Mouse (Mus musculus) CH12.LX (cell line): ENCODE results near the gene Caln1. TPM values are rescaled to one million over a fixed set of nuclear protein-coding genes. Genes with fewer than 3 reads are reported as not detected.

Source experiments
- DNase-seq: peaks from one replicate; pipeline ENCODE4 v3.0.0-alpha.2; 2013; ENCODE audit errors: extremely low read depth
- H3K27ac ChIP-seq: 2 replicates; pipeline ENCODE4 v1.5.1; 2012; ENCODE audit warnings: low read depth, mild to moderate bottlenecking, control low read depth, moderate library complexity; ENCODE audit not compliant: insufficient read depth
- H3K27me3 ChIP-seq: replicated peaks from 2 replicates; pipeline ENCODE3; 2012; ENCODE audit warnings: inconsistent platforms
- H3K36me3 ChIP-seq, 2 experiments: replicated peaks in 1 of 2; 2 replicates each; pipeline versions ENCODE3 to v1.6.1; 2012; ENCODE audit warnings: inconsistent platforms in 1 of 2, low read length in 1 of 2, mild to moderate bottlenecking in 1 of 2, mixed read lengths in 1 of 2, moderate library complexity in 1 of 2; ENCODE audit not compliant: control insufficient read depth in 1 of 2, insufficient read depth in 1 of 2
- H3K4me1 ChIP-seq, 2 experiments: 2 replicates each; pipeline ENCODE4 v1.6.1; 2012; ENCODE audit warnings: inconsistent platforms in 1 of 2, moderate library complexity in 1 of 2; ENCODE audit not compliant: insufficient read depth in 2 of 2, control insufficient read depth in 1 of 2
- H3K4me2 ChIP-seq: 2 replicates; pipeline ENCODE4 v1.6.1; 2012; ENCODE audit warnings: low read depth, mild to moderate bottlenecking, control low read depth; ENCODE audit not compliant: poor library complexity, insufficient read depth, severe bottlenecking
- H3K4me3 ChIP-seq, 3 experiments: fragments of 150-350 bp in 1 of 3; sonication (generic) in 1 of 3; replicated peaks in 1 of 3; 2 replicates each; pipeline versions ENCODE3 to v1.5.1; 2011 to 2012; ENCODE audit warnings: low read depth in 2 of 3, low read length in 2 of 3, mild to moderate bottlenecking in 2 of 3, moderate library complexity in 2 of 3, control low read depth in 1 of 3, improper control_type of control experiment in 1 of 3, inconsistent platforms in 1 of 3, mixed read lengths in 1 of 3; ENCODE audit not compliant: poor library complexity in 1 of 3
- H3K79me2 ChIP-seq: replicated peaks from 2 replicates; pipeline ENCODE4 v1.6.1; 2012; ENCODE audit warnings: mild to moderate bottlenecking, moderate library complexity; ENCODE audit not compliant: control insufficient read depth, poor library complexity, insufficient read depth, severe bottlenecking; ENCODE audit errors: extremely low read depth
- H3K9ac ChIP-seq: 2 replicates; pipeline ENCODE4 v1.6.1; 2012; ENCODE audit warnings: low read depth, mild to moderate bottlenecking, control low read depth, moderate library complexity; ENCODE audit not compliant: insufficient read depth
- H3K9me3 ChIP-seq: replicated peaks from 2 replicates; pipeline ENCODE3; 2012; ENCODE audit warnings: low read length, inconsistent platforms, mixed read lengths
- CHD1 ChIP-seq: IDR thresholded peaks from 2 replicates; pipeline ENCODE4 v1.6.1; 2012; ENCODE audit warnings: low read depth, low read length, improper control_type of control experiment, inconsistent platforms
- E2F4 ChIP-seq: IDR thresholded peaks from 2 replicates; pipeline ENCODE4 v1.6.1; 2011; ENCODE audit warnings: low read depth, low read length, improper control_type of control experiment; ENCODE audit not compliant: insufficient replicate concordance
- ELF1 ChIP-seq: IDR thresholded peaks from 2 replicates; pipeline ENCODE4 v1.6.1; 2014; ENCODE audit warnings: low read depth, mild to moderate bottlenecking, inconsistent platforms, low read length, improper control_type of control experiment
- EP300 ChIP-seq: IDR thresholded peaks from 2 replicates; pipeline ENCODE4 v1.6.1; 2011; ENCODE audit warnings: low read length, improper control_type of control experiment
- ETS1 ChIP-seq: conservative IDR thresholded peaks from 2 replicates; pipeline ENCODE4 v1.6.1; 2012; ENCODE audit warnings: low read depth, mild to moderate bottlenecking, inconsistent platforms, low read length, improper control_type of control experiment, moderate library complexity
- GABPA ChIP-seq: IDR thresholded peaks from 2 replicates; pipeline ENCODE4 v1.6.1; 2012; ENCODE audit warnings: low read depth, low read length, improper control_type of control experiment, inconsistent platforms; ENCODE audit not compliant: insufficient replicate concordance
- HCFC1 ChIP-seq: IDR thresholded peaks from 2 replicates; pipeline ENCODE4 v1.6.1; 2012; ENCODE audit warnings: low read depth, mild to moderate bottlenecking, inconsistent platforms, low read length, improper control_type of control experiment
- IRF4 ChIP-seq: IDR thresholded peaks from 2 replicates; pipeline ENCODE4 v1.6.1; 2014; ENCODE audit warnings: low read depth, mild to moderate bottlenecking, inconsistent platforms, low read length, improper control_type of control experiment
- JUND ChIP-seq: conservative IDR thresholded peaks from 2 replicates; pipeline ENCODE4 v1.6.1; 2011; ENCODE audit warnings: low read depth, low read length, improper control_type of control experiment
- MAX ChIP-seq: IDR thresholded peaks from 2 replicates; pipeline ENCODE4 v1.6.1; 2011; ENCODE audit warnings: low read length, improper control_type of control experiment
- MAZ ChIP-seq: IDR thresholded peaks from 2 replicates; pipeline ENCODE4 v1.6.1; 2012; ENCODE audit warnings: low read depth, mild to moderate bottlenecking, inconsistent platforms, low read length, improper control_type of control experiment, moderate library complexity
- NELFE ChIP-seq: IDR thresholded peaks from 2 replicates; pipeline ENCODE4 v1.6.1; 2011; ENCODE audit warnings: low read depth, low read length, improper control_type of control experiment
- PAX5 ChIP-seq: IDR thresholded peaks from 2 replicates; pipeline ENCODE4 v1.6.1; 2012; ENCODE audit warnings: low read length, inconsistent platforms, mixed read lengths
- POLR2A ChIP-seq: IDR thresholded peaks from 2 replicates; pipeline ENCODE4 v1.6.1; 2011; ENCODE audit warnings: low read depth, mild to moderate bottlenecking, improper control_type of control experiment, low read length
- POLR2AphosphoS2 ChIP-seq: IDR thresholded peaks from 2 replicates; pipeline ENCODE4 v1.6.1; 2011; ENCODE audit warnings: low read depth, low read length, improper control_type of control experiment
- RAD21 ChIP-seq: IDR thresholded peaks from 2 replicates; pipeline ENCODE4 v1.6.1; 2011; ENCODE audit warnings: low read depth, mild to moderate bottlenecking, low read length, improper control_type of control experiment, moderate library complexity
- RCOR1 ChIP-seq: conservative IDR thresholded peaks from 2 replicates; pipeline ENCODE4 v1.6.1; 2012; ENCODE audit warnings: low read depth, mild to moderate bottlenecking, inconsistent platforms, low read length, improper control_type of control experiment
- TCF12 ChIP-seq: IDR thresholded peaks from 2 replicates; pipeline ENCODE4 v1.6.1; 2014; ENCODE audit warnings: low read depth, mild to moderate bottlenecking, inconsistent platforms, low read length, improper control_type of control experiment
- UBTF ChIP-seq: IDR thresholded peaks from 2 replicates; pipeline ENCODE4 v1.6.1; 2012; ENCODE audit warnings: low read depth, mild to moderate bottlenecking, inconsistent platforms, low read length, improper control_type of control experiment, moderate library complexity
- USF2 ChIP-seq: conservative IDR thresholded peaks from 2 replicates; pipeline ENCODE4 v1.6.1; 2011; ENCODE audit warnings: low read depth, low read length, improper control_type of control experiment
- ZKSCAN1 ChIP-seq: IDR thresholded peaks from 2 replicates; pipeline ENCODE4 v1.6.1; 2012; ENCODE audit warnings: low read depth, inconsistent platforms, low read length, improper control_type of control experiment, borderline replicate concordance
- ZMIZ1 ChIP-seq: IDR thresholded peaks from 2 replicates; pipeline ENCODE4 v1.6.1; 2012; ENCODE audit warnings: low read depth, mild to moderate bottlenecking, inconsistent platforms, low read length, improper control_type of control experiment
- ZNF384 ChIP-seq: IDR thresholded peaks from 2 replicates; pipeline ENCODE4 v1.6.1; 2012; ENCODE audit warnings: low read depth, low read length, improper control_type of control experiment, inconsistent platforms
- dilution Hi-C: fragments of 300-500 bp; cut with MboI; formaldehyde crosslinking; loops from 2 replicates; pipeline ENCODE4 v1.14.3; 2020; ENCODE audit warnings: low sequenced_read_pairs; ENCODE audit not compliant: extremely low pct_unique_long_range_greater_than_20kb, extremely low pct_ligation_motif_present
- in situ Hi-C: fragments of 300-500 bp; cut with MboI; formaldehyde crosslinking; loops from 3 replicates; pipeline ENCODE4 v1.14.3; 2019; ENCODE audit warnings: low sequenced_read_pairs, low pct_ligation_motif_present, low pct_unique_long_range_greater_than_20kb, mixed read lengths
- polyA plus RNA-seq: library from polyadenylated mRNA; unstranded; fragments of >175 nt; gene quantifications from 2 replicates; pipeline ENCODE4 v1.2.1, GENCODE M21; 2012; ENCODE audit warnings: low read depth; ENCODE audit not compliant: insufficient read length
- total RNA-seq, 2 experiments: library from RNA; depleted of rRNA; stranded (reverse); fragments of 300-350 nt in 1 of 2; fragments of >200 nt in 1 of 2; gene quantifications; 2 replicates each; pipeline ENCODE4 v1.2.3; 2012 to 2014

The Caln1 gene
- total and polyA plus RNA-seq, 3 experiments, result under 0.01 TPM; not detected in 2

DNA sequence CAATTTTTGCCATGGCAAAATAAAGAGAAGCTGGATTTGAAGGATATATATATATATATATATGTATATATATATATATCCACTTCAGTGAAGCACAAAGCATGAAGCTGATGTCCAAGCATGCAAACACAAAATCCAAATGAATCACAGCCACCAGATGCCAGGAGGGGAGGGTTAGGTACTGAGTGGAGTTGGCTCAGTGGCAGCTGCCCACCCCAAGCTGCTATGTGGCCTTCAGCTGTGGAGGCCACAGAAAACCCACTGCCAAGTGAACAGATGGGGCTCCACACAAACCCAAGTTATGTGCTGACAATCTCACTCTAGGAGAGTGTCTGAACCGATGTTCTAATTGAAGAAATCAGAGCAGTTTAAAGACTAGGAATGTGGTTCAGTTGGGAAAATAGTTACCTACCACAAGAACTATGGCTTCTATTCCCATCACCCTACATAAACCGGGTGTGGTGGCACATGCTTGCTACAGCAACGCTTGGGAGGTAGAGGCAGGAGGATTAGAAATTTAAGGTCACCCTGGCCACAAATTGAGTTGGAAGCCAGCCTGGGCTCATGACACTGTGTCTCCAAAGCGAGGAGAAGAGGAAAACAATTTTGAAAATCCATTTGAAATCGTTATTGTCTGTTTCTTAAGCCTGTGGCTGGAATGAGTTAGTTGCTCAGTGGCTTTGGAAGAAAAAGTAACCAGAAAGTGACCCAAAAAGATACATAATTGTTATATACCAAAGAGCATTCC lies 316.8 kb downstream of the Caln1 start:
- no peaks in the 10 kb centered on the region for H3K27me3 ChIP-seq
- no peak overlapping the region for H3K4me2 ChIP-seq
- in situ Hi-C loops, result no loop called here
- no peak for TF ChIP-seq JUND
- no peak for TF ChIP-seq USF2
- no peak for TF ChIP-seq EP300
- TF ChIP-seq IRF4, result no peak
- TF ChIP-seq, all 38 proteins: peak for 0
- Histone ChIP-seq H3K4me1 (no peaks in the 10 kb centered on the region), H3K79me2 (no peaks in the 10 kb centered on the region), H3K9ac (no peak overlapping the region), H3K36me3 (no peaks in the 10 kb centered on the region), H3K9me3 (peaks cover 30% of the 10 kb centered on the region), H3K27ac (no peak overlapping the region), H3K4me3 (no peak overlapping the region)
- DNase-seq, result no peak
- dilution Hi-C loops, result no loop called here

DNA sequence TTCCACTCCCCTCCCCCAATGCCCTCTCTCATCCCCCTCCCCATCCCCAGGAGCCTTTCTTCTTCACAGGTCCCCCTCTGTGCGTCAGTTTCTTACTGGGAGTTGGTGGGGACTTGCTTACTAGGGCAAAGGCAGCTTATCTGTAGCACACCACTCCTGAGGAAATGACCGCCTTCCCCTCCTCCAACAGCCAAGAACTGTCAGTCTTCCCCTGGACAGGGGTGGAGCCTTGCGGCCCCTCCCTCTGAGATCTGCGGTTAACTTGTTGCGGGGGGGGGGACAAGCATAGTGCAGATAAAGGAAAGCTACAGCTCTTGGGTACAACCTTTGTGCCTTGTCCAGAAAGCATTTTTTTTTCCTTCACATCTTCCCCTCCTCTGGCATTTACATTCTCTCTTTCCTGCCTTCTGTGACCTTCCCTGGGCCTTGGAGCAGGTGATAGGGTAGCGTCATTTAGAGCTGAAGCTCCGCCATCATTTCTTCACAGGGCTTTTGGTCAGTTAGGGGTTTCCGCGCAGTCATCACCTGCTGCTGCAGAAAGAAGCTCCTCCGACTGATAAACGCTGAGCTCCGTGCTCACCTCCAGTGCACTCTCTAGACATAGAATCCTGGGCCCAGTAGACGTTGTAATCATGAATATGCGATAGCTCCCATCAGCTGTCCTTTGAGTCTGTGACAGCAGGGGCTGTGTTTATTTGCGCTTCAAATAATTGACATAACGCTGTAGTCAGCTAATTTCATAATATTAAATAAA lies 319.3 kb downstream of the Caln1 start:
- H3K27ac ChIP-seq, result no peak overlapping the region
- no peak overlapping the region for H3K4me2 ChIP-seq
- H3K4me3 ChIP-seq, result no peak overlapping the region
- H3K79me2 ChIP-seq, result no peaks in the 10 kb centered on the region
- TF ChIP-seq NELFE (no peak), ZMIZ1 (no peak), ELF1 (no peak), POLR2A (no peak), GABPA (no peak), MAZ (no peak), POLR2AphosphoS2 (no peak), E2F4 (no peak), IRF4 (no peak), RCOR1 (no peak), ZKSCAN1 (no peak), RAD21 (no peak), MAX (no peak), CHD1 (no peak), HCFC1 (no peak), TCF12 (no peak), PAX5 (no peak), ETS1 (no peak), UBTF (no peak), ZNF384 (no peak)
- peaks cover 30% of the 10 kb centered on the region for H3K9me3 ChIP-seq
- in situ Hi-C loops, result no loop called here
- H3K9ac ChIP-seq, result no peak overlapping the region
- no peaks in the 10 kb centered on the region for H3K27me3 ChIP-seq
- no peaks in the 10 kb centered on the region for H3K36me3 ChIP-seq
- DNase-seq, result no peak
- dilution Hi-C loops, result no loop called here
- H3K4me1 ChIP-seq, result no peaks in the 10 kb centered on the region
